Mouse (Mus musculus) kidney, embryonic 14.5 days (tissue): ENCODE data around the gene Gnl1. TPM values are rescaled to one million over a fixed set of nuclear protein-coding genes. Genes with fewer than 3 reads are reported as not detected.

Source experiments
- ATAC-seq: fragments of 200-750 bp; cut with Nextera tagmentation; 2 replicates; pipeline ENCODE4 v1.8.0; 2017; ENCODE audit warnings: moderate number of reproducible peaks, mild to moderate bottlenecking, moderate TSS enrichment, moderate library complexity; ENCODE audit not compliant: low FRiP score, low TSS enrichment
- H3K27ac ChIP-seq: fragments of 300-500 bp; sonication (generic); 2 replicates; pipeline ENCODE4 v1.5.1; 2014; ENCODE audit warnings: low read depth, mild to moderate bottlenecking, low read length, moderate library complexity, mixed read lengths
- H3K27me3 ChIP-seq: fragments of 300-500 bp; sonication (generic); 2 replicates; pipeline ENCODE4 v1.6.1; 2014; ENCODE audit warnings: mild to moderate bottlenecking, low read length; ENCODE audit not compliant: control insufficient read depth, insufficient read depth
- H3K36me3 ChIP-seq: fragments of 300-500 bp; sonication (generic); 2 replicates; pipeline ENCODE4 v1.6.1; 2014; ENCODE audit warnings: low read length, mixed read lengths; ENCODE audit not compliant: control insufficient read depth, insufficient read depth
- H3K4me1 ChIP-seq: fragments of 300-500 bp; sonication (generic); 2 replicates; pipeline ENCODE4 v1.6.1; 2014; ENCODE audit warnings: low read length, mixed read lengths; ENCODE audit not compliant: control insufficient read depth, insufficient read depth
- H3K4me2 ChIP-seq: fragments of 300-500 bp; sonication (generic); replicated peaks from 2 replicates; pipeline ENCODE4 v1.6.1; 2014; ENCODE audit warnings: low read depth, mild to moderate bottlenecking, low read length
- H3K4me3 ChIP-seq: fragments of 300-500 bp; sonication (generic); 2 replicates; pipeline ENCODE4 v1.5.1; 2014; ENCODE audit warnings: mild to moderate bottlenecking, low read length
- H3K9ac ChIP-seq: fragments of 300-500 bp; sonication (generic); 2 replicates; pipeline ENCODE4 v1.6.1; 2014; ENCODE audit warnings: low read depth, mild to moderate bottlenecking, low read length, moderate library complexity
- H3K9me3 ChIP-seq: fragments of 300-500 bp; sonication (generic); 2 replicates; pipeline ENCODE4 v1.6.1; 2016; ENCODE audit warnings: low read length; ENCODE audit not compliant: control insufficient read depth
- WGBS: fragments of 180-500 bp; shearing (Covaris S2); extraction: QIAGEN DNeasy Blood & Tissue Kit; methylation state at CpG from one replicate; pipeline ENCODE4 v1.1.7; 2014; 5-methylcytosine and 5-hydroxymethylcytosine counted together
- polyA plus RNA-seq: library from polyadenylated mRNA; unstranded; fragments of >200 nt; fragmentation: Nextera tagmentation; extraction: Ambion mirVana; gene quantifications from 2 replicates; pipeline ENCODE4 v1.2.1, GENCODE M21; 2014

The Gnl1 gene
- polyA plus RNA-seq, 1 experiment from 2014 or later, result 44.5 TPM

- 95% methylated on average over 9 of the region's 9 CpGs for WGBS
- Histone ChIP-seq H3K4me1 (peaks cover 16% of the 10 kb centered on the region), H3K36me3 (peaks cover 49% of the 10 kb centered on the region), H3K4me3 (no peak overlapping the region), H3K27me3 (no peaks in the 10 kb centered on the region), H3K4me2 (no peak overlapping the region), H3K9ac (no peak overlapping the region), H3K9me3 (no peaks in the 10 kb centered on the region), H3K27ac (no peak overlapping the region)
- no peak for ATAC-seq
Measured at GRCm38 (mm10) chr17:35981776-35982175, 2.1 kb downstream of the Gnl1 start.

GRCm38 (mm10) chr17:35991781-35992180 lies 12.1 kb downstream of the Gnl1 start:
- Histone ChIP-seq H3K36me3 (peaks cover 26% of the 10 kb centered on the region), H3K9me3 (no peaks in the 10 kb centered on the region), H3K27ac (no peak overlapping the region), H3K4me1 (0 out of 2 replicates have a peak, but pooled peaks cover 5% of the 10 kb centered on the region), H3K9ac (no peak overlapping the region), H3K27me3 (no peaks in the 10 kb centered on the region), H3K4me2 (no peak overlapping the region), H3K4me3 (no peak overlapping the region)
- WGBS, result 34% methylated on average over 10 of the region's 10 CpGs
- no peak for ATAC-seq

DNA sequence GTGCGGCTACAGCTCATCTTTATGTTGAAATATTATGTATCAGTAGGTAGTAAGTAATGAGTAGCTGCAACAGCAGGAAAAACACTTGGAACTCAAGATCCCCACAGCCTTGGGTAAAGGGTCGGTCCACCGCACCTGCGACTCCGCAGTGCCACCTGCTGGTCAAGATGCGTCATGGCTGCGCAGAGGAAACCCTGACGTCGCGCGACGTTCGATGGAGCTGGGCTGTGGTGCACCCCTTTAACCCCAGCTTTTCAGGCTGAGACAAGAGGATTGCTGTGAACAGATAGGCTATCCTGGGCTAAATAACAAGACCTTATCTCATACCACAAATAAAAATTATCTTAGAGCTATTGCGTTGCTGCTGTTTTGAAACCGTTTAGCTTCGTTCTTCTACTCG lies 14.0 kb downstream of the Gnl1 start:
- H3K9me3 ChIP-seq, result no peaks in the 10 kb centered on the region
- no peaks in the 10 kb centered on the region for H3K27me3 ChIP-seq
- no peak overlapping the region for H3K27ac ChIP-seq
- H3K4me3 ChIP-seq, result peak overlapping the region; percentile 62
- peak overlapping the region; percentile 39; the same call in 1 of the 2 replicates for H3K4me2 ChIP-seq
- H3K4me1 ChIP-seq, result 0 out of 2 replicates have a peak, but pooled peaks cover 5% of the 10 kb centered on the region
- no peak overlapping the region for H3K9ac ChIP-seq
- peak; percentile 74 for ATAC-seq
- H3K36me3 ChIP-seq, result peaks cover 8% of the 10 kb centered on the region
- WGBS, result 7% methylated on average over 17 of the region's 17 CpGs

GRCm38 (mm10) chr17:35994175-35994878 lies 14.7 kb downstream of the Gnl1 start:
- peak overlapping the region; percentile 62 for H3K4me3 ChIP-seq
- ATAC-seq, result peak; percentile 54; the same call in 1 of the 2 replicates
- H3K36me3 ChIP-seq, result 0 out of 2 replicates have a peak, but pooled peaks cover 4% of the 10 kb centered on the region
- WGBS, result 3% methylated on average over 31 of the region's 31 CpGs
- H3K4me1 ChIP-seq, result 0 out of 2 replicates have a peak, but pooled peaks cover 5% of the 10 kb centered on the region
- H3K4me2 ChIP-seq, result peak overlapping the region; percentile 75
- H3K27me3 ChIP-seq, result no peaks in the 10 kb centered on the region
- H3K9ac ChIP-seq, result peak overlapping the region; percentile 63
- H3K27ac ChIP-seq, result no peak overlapping the region
- no peaks in the 10 kb centered on the region for H3K9me3 ChIP-seq

GRCm38 (mm10) chr17:35994879-35995240 lies 15.2 kb downstream of the Gnl1 start:
- Histone ChIP-seq H3K27me3 (no peaks in the 10 kb centered on the region), H3K9me3 (no peaks in the 10 kb centered on the region), H3K27ac (no peak overlapping the region), H3K9ac (peak overlapping the region; percentile 63), H3K4me3 (peak overlapping the region; percentile 62), H3K4me1 (0 out of 2 replicates have a peak, but pooled peaks cover 5% of the 10 kb centered on the region), H3K36me3 (no peaks in the 10 kb centered on the region), H3K4me2 (peak overlapping the region; percentile 75)
- ATAC-seq, result no peak
- 2% methylated on average over 14 of the region's 14 CpGs for WGBS

GRCm38 (mm10) chr17:35996949-35997348 lies 17.3 kb downstream of the Gnl1 start:
- ATAC-seq, result peak; percentile 65
- no peaks in the 10 kb centered on the region for H3K9me3 ChIP-seq
- H3K36me3 ChIP-seq, result no peaks in the 10 kb centered on the region
- H3K27me3 ChIP-seq, result no peaks in the 10 kb centered on the region
- WGBS, result 1% methylated on average over 11 of the region's 11 CpGs
- no peak overlapping the region for H3K4me3 ChIP-seq
- H3K27ac ChIP-seq, result no peak overlapping the region
- no peak overlapping the region for H3K9ac ChIP-seq
- no peak overlapping the region for H3K4me2 ChIP-seq
- H3K4me1 ChIP-seq, result 0 out of 2 replicates have a peak, but pooled peaks cover 5% of the 10 kb centered on the region

GRCm38 (mm10) chr17:35997713-35998510 lies 18.3 kb downstream of the Gnl1 start:
- ATAC-seq, result no peak
- Histone ChIP-seq H3K9ac (no peak overlapping the region), H3K36me3 (no peaks in the 10 kb centered on the region), H3K4me3 (no peak overlapping the region), H3K4me2 (0 out of 2 replicates have a peak overlapping the region, but pooled peaks have one; percentile 4), H3K27ac (no peak overlapping the region), H3K27me3 (no peaks in the 10 kb centered on the region), H3K9me3 (no peaks in the 10 kb centered on the region), H3K4me1 (0 out of 2 replicates have a peak, but pooled peaks cover 5% of the 10 kb centered on the region)
- WGBS, result 56% methylated on average over 12 of the region's 12 CpGs

DNA sequence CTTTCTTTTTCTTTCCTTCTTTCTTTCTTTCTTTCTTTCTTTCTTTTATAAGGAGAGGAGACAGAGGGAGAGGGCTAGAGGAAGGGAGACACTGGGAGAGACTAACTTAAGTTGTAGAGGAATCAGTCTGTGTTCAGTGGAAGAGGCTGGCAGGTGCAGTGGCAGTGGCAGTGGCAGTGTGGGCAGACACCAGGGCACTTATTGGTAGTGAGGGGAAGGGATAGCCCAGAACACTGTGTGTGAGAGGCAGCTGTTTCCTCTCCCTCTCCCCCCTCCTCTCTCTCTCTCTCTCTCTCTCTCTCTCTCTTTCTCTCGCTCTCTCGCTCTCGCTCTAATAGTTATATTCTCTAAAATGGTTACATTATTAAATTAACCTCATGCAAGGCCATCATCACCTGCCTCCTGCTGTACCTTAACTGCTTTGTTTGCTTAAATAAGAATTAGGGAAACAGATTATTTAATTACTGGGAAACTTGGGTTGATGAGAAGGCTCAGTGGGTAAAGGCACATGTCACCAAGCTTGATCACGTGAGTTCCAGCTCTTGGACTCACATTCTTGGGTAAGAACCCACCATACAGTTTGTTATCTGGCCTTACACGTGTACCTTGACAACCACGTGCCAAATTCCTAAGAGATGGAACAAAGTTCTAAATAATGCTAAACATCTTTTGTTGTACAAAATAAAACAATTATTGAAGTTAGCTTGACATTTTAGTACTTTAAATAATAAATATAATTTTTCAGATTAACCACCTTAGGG lies 19.1 kb downstream of the Gnl1 start:
- WGBS, result 91% methylated on average over 6 of the region's 6 CpGs
- Histone ChIP-seq H3K4me1 (0 out of 2 replicates have a peak, but pooled peaks cover 5% of the 10 kb centered on the region), H3K36me3 (no peaks in the 10 kb centered on the region), H3K9ac (no peak overlapping the region), H3K27ac (no peak overlapping the region), H3K27me3 (no peaks in the 10 kb centered on the region), H3K4me2 (no peak overlapping the region), H3K4me3 (no peak overlapping the region), H3K9me3 (no peaks in the 10 kb centered on the region)
- no peak for ATAC-seq
